Mouse (Mus musculus) heart, embryonic 12.5 days (tissue): Measurements from ENCODE around the gene Dmd. TPM values are rescaled to one million over a fixed set of nuclear protein-coding genes. Genes with fewer than 3 reads are reported as not detected.
"Not testable (repeated sequence)": the region's sequence is repeated elsewhere in the genome, so short reads cannot be mapped to it uniquely, and the experiment has no call there.

Experiments
- ATAC-seq: fragments of 200-750 bp; cut with Nextera tagmentation; 2 replicates; pipeline ENCODE4 v1.8.0; 2017; ENCODE audit warnings: moderate TSS enrichment, moderate library complexity; ENCODE audit not compliant: insufficient number of reproducible peaks, low FRiP score
- H3K27ac ChIP-seq: fragments of 300-500 bp; sonication (generic); 2 replicates; pipeline ENCODE4 v1.5.1; 2016; ENCODE audit warnings: mild to moderate bottlenecking, moderate library complexity; ENCODE audit not compliant: poor library complexity, severe bottlenecking
- H3K27me3 ChIP-seq: fragments of 300-500 bp; sonication (generic); replicated peaks from 2 replicates; pipeline ENCODE4 v1.6.1; 2016; ENCODE audit warnings: mild to moderate bottlenecking, moderate library complexity
- H3K36me3 ChIP-seq: fragments of 300-500 bp; sonication (generic); 2 replicates; pipeline ENCODE4 v1.6.1; 2016; ENCODE audit warnings: mild to moderate bottlenecking, moderate library complexity
- H3K4me1 ChIP-seq: fragments of 300-500 bp; sonication (generic); replicated peaks from 2 replicates; pipeline ENCODE4 v1.6.1; 2016; ENCODE audit warnings: mild to moderate bottlenecking
- H3K4me2 ChIP-seq: fragments of 300-500 bp; sonication (generic); 2 replicates; pipeline ENCODE4 v1.6.1; 2016; ENCODE audit warnings: mild to moderate bottlenecking, moderate library complexity
- H3K4me3 ChIP-seq: fragments of 300-500 bp; sonication (generic); 2 replicates; pipeline ENCODE4 v1.5.1; 2016; ENCODE audit warnings: mild to moderate bottlenecking
- H3K9ac ChIP-seq: fragments of 300-500 bp; sonication (generic); 2 replicates; pipeline ENCODE4 v1.6.1; 2016; ENCODE audit warnings: mild to moderate bottlenecking, moderate library complexity
- H3K9me3 ChIP-seq: fragments of 300-500 bp; sonication (generic); replicated peaks from 2 replicates; pipeline ENCODE4 v1.6.1; 2016; ENCODE audit warnings: mild to moderate bottlenecking, moderate library complexity
- WGBS: fragments of 180-500 bp; shearing (Covaris S2); methylation state at CpG from one replicate; pipeline ENCODE4 v1.1.7; 2016; 5-methylcytosine and 5-hydroxymethylcytosine counted together
- polyA plus RNA-seq: library from polyadenylated mRNA; unstranded; fragments of >200 nt; fragmentation: Nextera tagmentation; extraction: Ambion mirVana; gene quantifications from 2 replicates; pipeline ENCODE4 v1.2.1, GENCODE M21; 2016

Dmd gene
- polyA plus RNA-seq, 1 experiment from 2014 or later: 27.8 TPM

DNA sequence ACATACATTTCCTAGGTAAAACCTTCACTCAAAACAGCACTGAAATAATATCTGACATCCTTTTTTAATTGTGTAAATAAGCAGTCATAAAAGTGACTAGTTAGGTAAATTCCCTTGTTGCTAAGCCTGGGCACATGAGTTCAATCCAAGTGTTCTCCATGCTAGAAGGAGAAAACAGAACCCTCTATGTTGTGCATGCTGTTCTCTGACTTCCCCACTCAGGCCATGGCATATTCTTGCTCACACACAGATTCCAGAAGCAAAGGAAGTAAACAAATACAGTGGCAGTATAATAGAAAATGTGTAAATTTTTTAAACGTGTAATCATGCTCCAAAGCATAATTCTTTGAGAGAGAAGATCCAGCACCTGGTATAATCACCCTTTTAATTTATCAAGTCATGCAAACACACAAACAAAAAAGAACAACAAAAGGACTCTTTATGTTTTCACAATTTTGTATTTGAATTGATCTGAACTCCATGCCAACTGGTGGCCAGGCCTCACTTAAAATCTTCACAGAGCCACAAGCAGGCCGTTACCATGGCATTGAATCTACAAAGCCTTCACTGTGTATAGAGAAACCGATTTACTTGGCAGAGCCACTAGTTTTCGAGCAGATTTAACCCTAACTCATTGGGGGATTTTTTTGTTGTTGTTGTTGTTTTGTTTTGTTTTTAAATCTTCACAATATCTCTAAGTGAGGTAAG, 797.8 kb downstream of the Dmd start:
- no peaks in the 10 kb centered on the region for H3K36me3 ChIP-seq
- H3K27ac ChIP-seq: no peak overlapping the region
- no peak overlapping the region for H3K4me2 ChIP-seq
- no peaks in the 10 kb centered on the region for H3K4me1 ChIP-seq
- no peaks in the 10 kb centered on the region for H3K27me3 ChIP-seq
- ATAC-seq: no peak
- H3K4me3 ChIP-seq: no peak overlapping the region
- WGBS: 65% methylated on average over 4 of the region's 4 CpGs
- H3K9ac ChIP-seq: no peak overlapping the region
- H3K9me3 ChIP-seq: no peaks in the 10 kb centered on the region

DNA sequence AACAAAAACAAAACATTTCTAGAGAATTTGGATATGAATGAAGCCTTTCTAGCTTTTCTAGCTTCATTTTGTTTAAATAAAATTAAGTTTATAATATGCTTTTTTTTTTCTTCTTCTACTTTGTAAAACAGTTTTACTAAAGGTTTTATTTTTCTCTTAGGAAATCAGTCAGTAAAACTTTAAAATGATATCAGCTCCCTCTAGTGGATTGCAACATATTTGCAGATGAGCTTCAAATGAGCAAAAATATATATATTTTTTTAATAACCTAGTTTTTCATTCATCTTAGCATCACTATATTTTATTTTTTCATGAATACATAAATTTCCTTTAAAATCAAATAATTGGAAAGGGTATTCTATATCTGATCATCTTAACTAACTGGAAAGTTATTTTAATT, 838.7 kb downstream of the Dmd start:
- Histone ChIP-seq H3K9me3 (no peaks in the 10 kb centered on the region), H3K36me3 (no peaks in the 10 kb centered on the region), H3K4me2 (no peak overlapping the region), H3K4me3 (no peak overlapping the region), H3K27ac (no peak overlapping the region), H3K9ac (no peak overlapping the region), H3K27me3 (no peaks in the 10 kb centered on the region), H3K4me1 (no peaks in the 10 kb centered on the region)
- ATAC-seq: no peak

DNA sequence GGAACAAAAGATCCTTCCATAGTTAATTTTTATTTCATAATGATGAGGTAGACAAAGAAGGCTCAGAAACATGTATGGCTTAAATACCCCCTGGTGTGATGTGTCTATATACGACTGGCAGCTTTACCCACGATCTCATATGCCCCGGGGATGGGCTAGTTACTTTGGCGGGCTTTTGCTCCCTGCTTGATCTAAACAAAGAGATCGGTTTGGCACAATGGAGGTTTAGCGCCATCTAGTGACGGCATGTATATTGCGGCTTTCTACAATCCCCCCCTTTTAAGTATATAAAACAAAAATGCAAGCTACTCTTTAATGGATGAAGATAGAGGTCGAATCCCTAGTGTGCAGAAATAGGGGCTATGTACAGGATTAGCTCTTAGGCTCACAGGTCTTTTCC, 918.8 kb downstream of the Dmd start:
- not testable (repeated sequence) for ATAC-seq, H3K4me2 ChIP-seq, H3K4me1 ChIP-seq, H3K9me3 ChIP-seq, H3K27me3 ChIP-seq, H3K36me3 ChIP-seq, H3K9ac ChIP-seq, H3K27ac ChIP-seq, H3K4me3 ChIP-seq
- WGBS: 42% methylated on average over 9 of the region's 9 CpGs

DNA sequence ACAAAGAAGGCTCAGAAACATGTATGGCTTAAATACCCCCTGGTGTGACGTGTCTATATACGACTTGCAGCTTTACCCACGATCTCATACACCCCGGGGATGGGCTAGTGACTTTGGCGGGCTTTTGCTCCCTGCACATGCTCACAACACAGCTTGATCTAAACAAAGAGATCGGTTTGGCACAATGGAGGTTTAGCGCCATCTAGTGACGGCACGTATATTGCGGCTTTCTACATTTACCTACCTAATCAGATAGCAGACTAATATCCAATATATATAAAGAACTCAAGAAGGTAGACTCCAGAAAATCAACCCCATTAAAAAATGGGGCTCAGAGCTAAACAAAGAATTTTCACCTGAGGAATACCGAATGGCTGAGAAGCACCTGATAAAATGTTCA, 926.7 kb downstream of the Dmd start:
- H3K27ac ChIP-seq, H3K4me1 ChIP-seq, H3K4me2 ChIP-seq, H3K4me3 ChIP-seq, H3K9ac ChIP-seq, H3K9me3 ChIP-seq, H3K36me3 ChIP-seq, ATAC-seq, H3K27me3 ChIP-seq: not testable (repeated sequence)
- 80% methylated on average over 11 of the region's 11 CpGs for WGBS

DNA sequence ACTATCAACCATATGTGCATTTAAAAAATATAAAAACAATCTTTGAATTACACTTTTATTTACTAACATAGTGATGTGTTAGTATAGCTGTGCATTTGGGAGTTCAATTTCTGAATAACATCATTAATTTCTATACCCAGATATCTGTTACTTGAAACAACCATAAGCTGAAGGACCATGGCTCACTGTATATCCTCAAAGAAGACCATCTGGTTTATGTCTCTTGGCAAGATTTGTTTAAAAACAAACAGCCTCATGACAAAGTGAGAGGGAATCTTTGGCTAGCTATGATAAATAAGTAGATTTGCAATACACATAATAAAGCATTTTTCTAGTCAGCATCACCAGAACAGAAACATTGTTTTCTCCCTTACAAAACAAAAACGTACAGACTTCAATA, 1027.2 kb downstream of the Dmd start:
- ATAC-seq: no peak
- H3K9me3 ChIP-seq: no peaks in the 10 kb centered on the region
- no peak overlapping the region for H3K4me3 ChIP-seq
- no peaks in the 10 kb centered on the region for H3K27me3 ChIP-seq
- H3K9ac ChIP-seq: no peak overlapping the region
- H3K27ac ChIP-seq: no peak overlapping the region
- H3K4me1 ChIP-seq: no peaks in the 10 kb centered on the region
- WGBS: 45% methylated on average over 1 of the region's 1 CpGs
- H3K4me2 ChIP-seq: no peak overlapping the region
- H3K36me3 ChIP-seq: no peaks in the 10 kb centered on the region

DNA sequence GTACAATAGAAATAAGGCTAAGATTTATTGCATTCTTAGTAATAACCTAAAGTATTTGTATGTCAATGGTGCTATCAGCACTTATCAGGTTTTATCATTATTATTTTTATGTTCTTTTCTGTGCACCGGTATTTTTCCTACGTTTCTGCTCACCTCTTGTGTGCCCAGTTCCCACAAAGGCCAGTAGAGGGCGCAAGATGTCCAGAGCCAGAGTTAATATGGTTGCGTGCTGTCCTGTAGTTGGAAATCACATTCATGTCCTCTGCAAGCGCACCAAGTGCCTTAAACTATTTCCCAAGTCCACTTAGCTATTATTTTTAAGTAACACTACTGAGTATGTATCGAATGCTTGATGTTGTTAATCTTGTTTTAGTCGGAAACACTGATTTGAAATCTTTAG, 1052.6 kb downstream of the Dmd start:
- Histone ChIP-seq H3K27ac (no peak overlapping the region), H3K4me2 (no peak overlapping the region), H3K36me3 (no peaks in the 10 kb centered on the region), H3K27me3 (no peaks in the 10 kb centered on the region), H3K9ac (no peak overlapping the region), H3K4me3 (no peak overlapping the region), H3K4me1 (no peaks in the 10 kb centered on the region), H3K9me3 (no peaks in the 10 kb centered on the region)
- no peak for ATAC-seq
- WGBS: 32% methylated on average over 7 of the region's 7 CpGs

DNA sequence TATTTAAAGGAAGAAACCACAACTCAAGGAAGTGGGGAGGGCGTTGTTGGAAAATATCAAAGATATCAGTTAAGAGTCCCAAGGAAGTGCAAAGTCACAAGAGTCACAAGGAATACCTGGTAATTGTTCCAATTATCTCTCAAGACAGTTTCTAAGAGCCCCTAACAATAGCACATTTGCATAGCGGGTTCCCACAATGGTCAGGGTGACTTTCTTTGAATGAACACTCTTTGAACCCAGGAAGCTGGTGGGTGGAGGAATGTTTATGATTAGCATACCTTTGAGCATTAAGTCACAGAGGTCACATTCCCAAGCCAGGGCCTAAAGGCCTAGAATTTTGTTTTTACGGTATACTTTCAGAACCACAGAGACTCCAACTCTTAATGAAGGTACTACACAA, 1113.8 kb downstream of the Dmd start:
- not testable (repeated sequence) for H3K9ac ChIP-seq, H3K9me3 ChIP-seq, H3K4me3 ChIP-seq, H3K27ac ChIP-seq, H3K36me3 ChIP-seq, H3K4me1 ChIP-seq, H3K27me3 ChIP-seq, ATAC-seq, H3K4me2 ChIP-seq
- 81% methylated on average over 3 of the region's 3 CpGs for WGBS

DNA sequence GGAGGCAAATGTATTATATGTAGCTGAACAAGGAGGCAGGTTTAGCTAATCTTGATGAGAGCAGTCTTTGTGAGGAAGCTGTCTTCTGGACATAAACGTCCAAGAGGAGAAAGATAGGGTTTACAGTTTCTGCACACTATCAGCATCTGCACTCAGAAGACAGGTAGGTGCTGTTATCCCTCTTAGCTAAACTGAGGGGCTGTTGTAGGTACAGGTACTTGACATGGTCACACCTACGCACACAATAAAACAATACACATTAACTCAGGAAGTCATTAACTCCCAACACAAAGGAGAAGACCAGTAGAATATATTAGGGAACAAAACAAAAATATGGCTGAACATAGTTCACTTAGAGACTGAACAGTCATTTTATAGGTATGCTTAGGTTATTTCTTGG, 1217.2 kb downstream of the Dmd start:
- WGBS: 62% methylated on average over 2 of the region's 2 CpGs

DNA sequence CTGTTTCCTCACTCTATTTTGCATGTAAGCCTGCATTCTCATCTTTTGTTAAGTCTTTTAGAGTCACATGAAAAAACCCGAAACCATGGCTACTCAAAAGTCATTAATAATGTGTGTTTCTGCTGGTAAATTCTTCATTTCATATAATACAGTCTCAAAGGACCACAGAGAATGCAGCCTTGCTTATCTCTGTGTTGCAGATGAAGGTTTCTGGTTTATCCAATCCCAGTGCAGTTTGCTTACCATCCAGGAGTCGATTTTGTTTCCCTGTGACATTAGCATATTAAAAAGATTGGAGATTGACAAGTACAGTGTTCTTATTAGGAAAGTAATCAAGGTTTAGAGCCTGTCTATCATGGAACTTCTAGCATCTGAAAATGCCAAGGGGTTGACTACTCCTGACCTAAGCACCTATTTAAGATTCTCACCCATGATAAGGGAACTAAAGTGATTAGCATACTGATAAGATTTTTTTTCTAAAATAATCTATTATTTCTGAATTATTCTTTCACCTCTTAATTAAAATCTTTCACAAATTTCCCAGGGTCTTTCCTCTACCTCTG, 1292.7 kb downstream of the Dmd start:
- H3K9me3 ChIP-seq: no peaks in the 10 kb centered on the region
- no peaks in the 10 kb centered on the region for H3K36me3 ChIP-seq
- no peak overlapping the region for H3K4me3 ChIP-seq
- WGBS: 49% methylated on average over 2 of the region's 2 CpGs
- H3K4me1 ChIP-seq: no peaks in the 10 kb centered on the region
- no peaks in the 10 kb centered on the region for H3K27me3 ChIP-seq
- no peak overlapping the region for H3K9ac ChIP-seq
- H3K4me2 ChIP-seq: no peak overlapping the region
- no peak for ATAC-seq
- H3K27ac ChIP-seq: no peak overlapping the region

More for the DNA sequence above, 1217.2 kb downstream of the Dmd start:
- no peaks in the 10 kb centered on the region for H3K9me3 ChIP-seq
- no peaks in the 10 kb centered on the region for H3K27me3 ChIP-seq
- H3K27ac ChIP-seq: no peak overlapping the region
- H3K4me1 ChIP-seq: no peaks in the 10 kb centered on the region
- H3K4me3 ChIP-seq: no peak overlapping the region
- no peak for ATAC-seq
- H3K4me2 ChIP-seq: no peak overlapping the region
- H3K36me3 ChIP-seq: no peaks in the 10 kb centered on the region
- H3K9ac ChIP-seq: no peak overlapping the region

DNA sequence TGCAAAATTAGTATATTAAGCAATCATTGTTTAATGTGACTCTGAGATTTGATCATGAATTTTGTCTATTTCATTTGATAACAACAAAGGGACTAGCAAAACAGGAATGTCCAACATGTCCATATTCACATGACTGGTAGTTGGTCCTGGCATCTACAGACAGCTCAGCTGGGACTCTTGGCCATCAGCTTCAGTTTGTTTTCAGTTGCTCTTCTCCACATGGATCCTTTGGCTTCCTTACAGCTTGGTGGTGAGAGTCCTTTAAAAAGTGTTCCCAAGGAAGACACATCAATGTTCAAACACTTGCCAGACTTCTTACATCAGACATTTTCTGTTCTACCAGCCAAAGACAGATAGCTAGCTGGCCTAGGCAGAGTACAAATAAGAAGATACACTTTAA, 1381.9 kb downstream of the Dmd start:
- Histone ChIP-seq H3K27ac (no peak overlapping the region), H3K36me3 (no peaks in the 10 kb centered on the region), H3K27me3 (no peaks in the 10 kb centered on the region), H3K9ac (no peak overlapping the region), H3K9me3 (no peaks in the 10 kb centered on the region), H3K4me3 (no peak overlapping the region), H3K4me1 (no peaks in the 10 kb centered on the region), H3K4me2 (no peak overlapping the region)
- ATAC-seq: no peak

DNA sequence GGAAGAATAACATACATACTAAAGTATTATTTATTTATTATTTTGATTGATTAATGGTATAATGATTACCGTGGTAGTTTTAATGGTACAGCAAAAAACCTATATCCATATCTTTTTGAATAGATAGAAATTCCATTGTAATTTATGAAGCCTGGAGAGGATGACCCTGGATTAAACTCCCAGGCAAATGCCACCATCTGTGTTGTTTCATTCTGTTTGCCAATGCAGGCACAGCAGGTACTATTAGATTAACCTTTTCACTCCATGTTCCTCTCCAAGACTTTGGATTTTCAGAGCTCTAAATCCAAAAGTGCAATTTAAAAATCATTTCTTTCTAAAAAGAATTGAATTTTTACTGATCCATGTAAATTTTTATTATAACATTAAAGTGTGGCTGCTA, 1383.5 kb downstream of the Dmd start:
- no peak for ATAC-seq
- Histone ChIP-seq H3K4me2 (no peak overlapping the region), H3K27me3 (no peaks in the 10 kb centered on the region), H3K9ac (no peak overlapping the region), H3K36me3 (no peaks in the 10 kb centered on the region), H3K9me3 (no peaks in the 10 kb centered on the region), H3K4me3 (no peak overlapping the region), H3K4me1 (no peaks in the 10 kb centered on the region), H3K27ac (no peak overlapping the region)
- 80% methylated on average over 1 of the region's 1 CpGs for WGBS

DNA sequence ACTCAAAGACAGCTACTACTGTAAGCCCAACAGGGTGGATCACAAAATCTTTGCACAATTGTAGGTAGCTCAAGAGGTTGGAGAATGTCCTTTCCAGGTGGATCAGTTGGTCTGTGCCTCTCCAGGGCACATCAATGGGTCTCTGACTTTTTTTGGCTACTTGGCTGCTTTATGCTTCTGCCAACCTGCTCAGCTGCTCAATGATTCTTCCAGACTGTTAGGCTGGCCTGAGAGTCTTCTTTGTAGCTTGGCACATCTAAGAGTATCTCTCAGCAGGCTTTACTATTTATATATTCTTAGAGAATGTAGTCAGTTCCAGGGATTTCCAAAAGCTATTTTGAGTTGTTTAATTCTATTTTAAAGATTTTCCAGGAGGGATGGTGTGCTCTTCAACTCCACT, 1416.3 kb downstream of the Dmd start:
- H3K9me3 ChIP-seq: no peaks in the 10 kb centered on the region
- H3K27me3 ChIP-seq: no peaks in the 10 kb centered on the region
- no peak overlapping the region for H3K27ac ChIP-seq
- H3K9ac ChIP-seq: no peak overlapping the region
- H3K4me2 ChIP-seq: no peak overlapping the region
- no peak overlapping the region for H3K4me3 ChIP-seq
- no peaks in the 10 kb centered on the region for H3K36me3 ChIP-seq
- no peaks in the 10 kb centered on the region for H3K4me1 ChIP-seq
- ATAC-seq: no peak
